Mouse (Mus musculus) retina, adult 2 months (tissue): ENCODE measurements around the gene Rsc1a1.

Experiments used
- DNase-seq: peaks from one replicate; pipeline ENCODE4 v3.0.0-alpha.2; 2012; ENCODE audit warnings: low read depth, low spot score

The Rsc1a1 gene

DNA sequence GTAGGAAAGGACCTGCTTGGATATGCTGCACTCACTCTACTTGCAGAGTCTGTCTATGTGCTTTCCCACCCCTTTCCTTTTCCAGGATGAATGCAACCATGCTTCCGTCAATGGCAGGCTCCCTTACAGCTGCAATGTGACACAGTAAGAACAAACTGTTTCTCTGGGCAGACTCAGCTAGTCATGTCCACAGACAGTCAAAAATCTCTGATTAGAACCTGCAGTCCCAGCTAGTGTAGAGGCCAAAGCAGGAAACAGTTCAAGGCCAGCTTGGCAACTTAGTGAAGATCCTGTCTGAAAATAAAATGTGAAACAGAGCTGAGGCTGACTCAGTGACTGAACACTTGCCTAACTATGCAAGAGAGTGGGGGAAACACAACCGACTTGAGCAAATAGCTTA, 19.2 kb upstream of the Rsc1a1 start:
- DNase-seq, result no peak

DNA sequence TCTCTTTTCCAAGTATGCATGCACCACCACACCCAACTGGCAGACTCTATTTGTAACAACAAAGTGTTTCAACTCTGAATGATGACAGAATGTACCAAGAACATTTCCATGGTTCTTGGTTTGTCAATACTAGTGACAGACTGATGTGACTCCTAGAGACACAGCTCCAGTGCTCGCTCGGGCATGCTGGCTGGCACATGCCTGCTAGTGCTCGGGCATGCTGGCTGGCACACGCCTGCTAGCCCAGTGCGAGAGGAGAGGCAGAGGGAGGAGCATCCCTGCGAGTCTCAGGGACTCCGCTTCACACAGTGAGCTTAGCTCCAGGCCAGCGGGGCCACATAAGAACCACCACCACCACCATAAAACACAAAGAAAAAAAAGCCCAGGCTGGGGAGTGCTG, 9.3 kb upstream of the Rsc1a1 start:
- no peak for DNase-seq

DNA sequence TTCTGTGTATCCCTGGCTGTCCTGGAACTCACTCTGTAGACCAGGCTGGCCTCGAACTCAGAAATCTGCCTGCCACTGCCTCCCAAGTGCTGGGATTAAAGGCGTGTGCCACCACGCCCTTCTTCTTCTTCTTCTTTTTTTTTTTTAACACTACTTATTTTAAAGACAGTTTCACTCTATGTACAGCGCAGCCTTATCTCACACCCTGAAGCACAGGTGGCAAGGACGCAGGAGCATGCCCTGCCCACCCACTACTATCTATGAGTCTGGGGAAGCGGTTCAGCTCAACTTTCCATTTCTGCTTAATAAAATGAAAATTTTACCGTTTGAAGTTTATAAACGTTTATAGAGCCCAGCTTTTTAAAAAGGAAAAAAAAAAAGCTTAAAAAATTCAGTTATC, 3.1 kb upstream of the Rsc1a1 start:
- DNase-seq, result no peak

DNA sequence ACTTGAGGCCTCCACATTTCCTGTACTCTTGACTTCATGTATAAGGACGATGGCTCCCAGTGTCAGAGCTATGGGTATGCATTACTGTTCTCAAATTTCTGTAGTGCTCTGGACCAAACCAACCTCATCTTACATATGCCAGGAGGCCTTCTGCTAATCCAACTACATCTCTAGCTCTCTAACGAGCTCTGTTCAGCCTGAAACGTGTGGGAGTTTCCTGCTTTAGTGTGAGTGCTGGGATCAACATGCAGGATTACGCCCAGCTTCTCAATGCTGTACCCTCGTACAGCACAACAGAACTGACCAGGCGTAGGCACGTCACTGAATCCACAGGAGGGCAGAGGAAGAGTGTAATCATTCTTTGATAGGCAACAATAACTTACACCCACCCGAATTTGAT, 1.1 kb upstream of the Rsc1a1 start:
- no peak for DNase-seq

DNA sequence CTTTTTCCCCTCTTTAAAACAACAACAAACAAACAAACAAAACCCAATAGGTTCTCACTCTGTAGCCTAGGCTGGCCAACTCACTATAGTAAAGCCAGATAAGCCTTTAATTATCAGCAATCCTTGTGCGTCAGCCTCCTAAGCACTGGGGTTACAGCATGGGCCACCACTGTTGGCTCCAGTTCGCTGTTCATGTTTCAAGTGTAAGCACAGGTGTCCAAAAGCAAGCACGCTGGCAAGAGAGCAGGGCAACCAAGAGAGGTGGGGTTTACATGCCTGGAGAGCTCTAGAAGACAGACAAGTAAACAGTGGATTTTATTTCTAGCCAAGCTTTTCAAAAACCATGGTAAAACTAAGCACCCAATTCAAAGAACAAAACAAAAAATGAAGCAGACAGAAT, 694 bp upstream of the Rsc1a1 start:
- DNase-seq, result no peak

DNA sequence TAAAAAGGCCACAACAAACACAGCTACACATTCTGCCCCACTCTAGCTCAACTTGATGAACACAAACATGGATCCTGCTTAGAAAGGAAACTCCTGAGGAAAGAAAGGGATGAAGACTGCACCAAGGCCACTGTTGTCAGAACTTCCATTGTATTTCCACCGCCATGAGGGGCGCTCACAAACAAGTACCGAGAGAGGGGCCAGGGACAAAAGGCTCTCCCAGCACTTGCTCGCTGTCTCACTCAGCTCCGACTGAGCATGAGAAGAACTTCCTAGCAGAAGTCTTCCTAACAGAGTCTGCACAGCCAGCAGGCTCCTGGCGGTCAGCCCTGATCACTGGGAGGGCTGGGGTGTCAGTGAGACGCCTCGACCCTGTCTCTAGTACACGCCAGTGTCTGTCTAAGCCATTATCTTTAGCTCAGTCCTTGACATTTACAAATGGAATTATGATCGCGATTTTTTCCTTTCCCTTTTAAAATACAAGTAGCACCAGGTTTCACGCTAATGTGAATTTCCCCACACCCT, 2.6 kb downstream of the Rsc1a1 start:
- no peak for DNase-seq

DNA sequence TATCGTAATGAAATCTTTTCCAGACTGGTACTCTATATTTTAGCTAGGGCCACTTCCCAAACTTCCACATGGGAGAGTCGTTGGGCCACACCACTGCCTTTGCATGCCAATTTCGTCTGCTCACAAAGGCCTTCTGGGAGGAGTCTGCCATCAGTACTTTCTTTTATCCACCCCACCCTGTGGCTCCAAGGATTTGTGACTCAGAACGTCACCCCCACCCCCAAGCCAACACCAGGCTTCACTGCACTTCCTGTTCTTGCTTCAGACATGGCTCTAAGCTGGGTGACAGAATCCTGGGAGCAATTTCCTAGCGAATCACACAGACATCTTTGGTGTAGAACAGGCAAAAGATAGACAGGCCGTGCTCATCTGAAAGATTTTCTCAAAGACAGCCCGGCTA, 3.6 kb downstream of the Rsc1a1 start:
- DNase-seq, result no peak

DNA sequence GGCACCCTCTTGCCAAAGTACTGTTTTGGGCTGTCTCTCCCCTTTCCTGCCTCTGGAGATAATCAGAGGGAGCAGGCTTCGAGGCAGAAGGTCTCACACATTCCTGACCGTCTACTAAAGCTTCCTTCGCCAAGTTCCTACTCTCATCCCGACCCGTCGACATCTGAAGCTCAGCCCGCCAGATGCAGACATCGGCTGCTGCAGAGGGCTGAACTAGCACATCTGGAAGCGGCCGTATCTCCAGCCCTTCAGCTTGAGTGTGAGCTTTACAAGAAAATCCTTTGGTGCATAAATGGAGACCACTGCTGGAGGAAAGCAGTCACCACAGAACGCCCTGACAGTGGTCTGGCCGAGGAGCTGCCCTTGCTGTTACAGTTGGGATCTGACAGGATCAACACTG, 4.5 kb downstream of the Rsc1a1 start:
- DNase-seq, result no peak

DNA sequence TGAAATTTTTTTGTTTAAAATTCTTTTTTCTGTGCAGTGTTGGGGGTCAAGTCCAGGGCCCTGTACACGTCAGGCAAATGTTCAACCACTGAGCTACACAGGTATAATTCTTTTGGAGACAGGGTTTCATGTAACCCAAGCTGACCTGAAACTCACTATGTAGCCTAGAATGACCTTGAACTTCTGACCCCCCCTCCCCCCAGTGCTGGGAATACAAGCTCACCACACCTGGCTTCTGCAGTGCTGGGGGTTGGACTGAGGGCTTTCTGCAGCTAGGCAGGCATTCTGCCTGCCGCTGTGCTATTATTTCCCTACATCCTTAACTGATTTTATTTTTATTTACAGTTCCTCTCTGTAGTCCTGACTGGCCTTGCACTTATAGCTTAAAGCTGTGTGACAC, 6.4 kb downstream of the Rsc1a1 start:
- no peak for DNase-seq

DNA sequence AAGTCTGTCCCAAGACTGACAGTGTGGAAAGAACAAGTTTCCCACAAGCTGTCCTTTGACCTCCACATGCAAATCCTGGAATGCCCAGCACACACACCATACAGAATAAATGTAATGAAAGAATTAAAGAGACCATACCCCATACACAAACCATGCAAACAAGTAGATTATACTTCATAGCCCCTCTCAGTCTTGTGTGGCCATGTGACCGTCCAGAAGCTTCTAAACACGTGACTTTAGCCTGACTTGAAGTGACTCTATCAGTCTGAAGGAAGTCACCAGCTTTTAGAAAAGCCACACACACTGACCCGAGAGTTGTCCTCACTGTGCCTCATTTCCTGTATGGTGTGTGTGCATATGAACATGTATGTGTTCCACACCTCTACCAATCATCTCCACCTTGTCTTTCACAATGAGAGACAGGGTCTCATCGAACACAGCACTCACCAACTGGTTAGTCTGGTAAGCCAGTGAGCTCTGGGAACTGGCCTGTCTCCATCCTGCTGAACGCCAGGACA, 8.9 kb downstream of the Rsc1a1 start:
- no peak for DNase-seq

DNA sequence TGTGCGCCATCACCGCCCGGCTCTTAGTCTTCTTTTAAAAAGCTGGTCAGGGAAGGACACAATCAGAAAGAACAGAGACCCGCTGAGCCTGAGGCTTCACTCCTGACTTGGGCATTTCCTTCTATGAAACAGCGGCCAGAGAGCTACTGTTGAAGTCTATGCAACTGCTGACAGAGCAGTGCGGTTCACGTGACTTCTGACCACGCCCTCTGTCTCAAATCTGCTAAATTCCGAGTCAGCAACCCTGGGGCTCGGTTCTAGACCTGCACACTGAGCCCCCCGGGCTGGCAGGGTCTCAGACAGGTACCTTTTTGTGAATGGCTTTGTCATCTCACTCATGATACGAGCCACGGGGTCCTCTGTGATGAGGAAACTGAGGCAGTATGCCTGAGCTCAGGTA, 13.1 kb downstream of the Rsc1a1 start:
- DNase-seq, result no peak

DNA sequence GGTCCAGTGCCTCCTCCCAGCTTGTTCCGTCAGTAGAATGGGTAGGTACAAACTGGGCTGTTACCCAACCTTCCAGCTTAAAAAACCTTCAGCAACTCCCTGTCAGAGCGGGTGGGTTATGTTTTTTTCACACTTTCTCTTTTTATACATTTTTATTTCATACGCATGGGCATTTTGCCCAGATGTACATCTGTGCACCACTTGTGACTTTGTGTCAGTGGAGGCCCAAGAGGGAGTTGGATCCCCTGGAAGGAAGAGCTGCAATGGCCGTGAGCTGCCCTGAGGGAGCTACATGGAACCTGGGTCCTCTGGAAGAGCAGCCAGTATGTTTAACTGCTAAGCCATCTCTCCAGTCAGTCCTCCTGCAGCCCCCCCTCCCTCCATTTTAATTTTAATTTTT, 14.0 kb downstream of the Rsc1a1 start:
- DNase-seq, result no peak

DNA sequence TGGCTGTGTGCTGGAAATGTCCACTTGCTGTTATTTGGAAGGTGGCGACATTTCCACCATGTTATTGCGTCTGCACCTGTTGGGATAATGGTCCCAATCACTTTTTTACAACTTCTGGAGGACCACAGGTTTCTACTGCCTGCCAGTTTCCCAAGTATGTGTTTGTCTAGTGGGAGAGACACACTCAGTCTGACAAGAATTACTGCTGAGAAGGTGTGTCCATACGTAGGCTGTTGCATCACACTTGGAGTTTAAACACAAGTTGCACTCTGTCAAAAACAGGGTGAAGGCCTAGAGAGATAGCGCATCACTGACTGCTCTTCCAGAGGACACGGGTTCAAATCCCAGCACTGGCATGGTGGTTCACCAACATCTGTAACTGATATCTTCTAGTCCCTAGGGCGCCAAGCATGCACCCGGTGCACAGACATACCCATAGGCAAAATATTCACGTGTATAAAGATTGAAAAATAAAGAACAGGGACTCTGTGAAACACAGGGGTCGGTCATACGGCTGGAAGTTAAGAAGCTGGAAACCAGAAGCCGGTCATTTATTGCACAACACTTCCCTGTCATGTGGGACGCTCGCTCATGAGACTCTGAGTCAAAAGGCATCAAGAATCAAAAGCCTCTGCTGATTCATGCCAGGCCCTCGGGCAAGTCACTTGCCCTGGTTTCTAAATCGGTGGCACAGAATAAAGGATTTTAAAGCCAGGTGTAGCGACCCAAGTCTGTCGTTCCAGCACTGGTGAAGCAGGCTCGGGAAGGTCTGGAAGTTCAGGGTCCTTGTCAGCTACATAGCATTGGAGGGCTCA, 15.3 kb downstream of the Rsc1a1 start:
- DNase-seq, result no peak

DNA sequence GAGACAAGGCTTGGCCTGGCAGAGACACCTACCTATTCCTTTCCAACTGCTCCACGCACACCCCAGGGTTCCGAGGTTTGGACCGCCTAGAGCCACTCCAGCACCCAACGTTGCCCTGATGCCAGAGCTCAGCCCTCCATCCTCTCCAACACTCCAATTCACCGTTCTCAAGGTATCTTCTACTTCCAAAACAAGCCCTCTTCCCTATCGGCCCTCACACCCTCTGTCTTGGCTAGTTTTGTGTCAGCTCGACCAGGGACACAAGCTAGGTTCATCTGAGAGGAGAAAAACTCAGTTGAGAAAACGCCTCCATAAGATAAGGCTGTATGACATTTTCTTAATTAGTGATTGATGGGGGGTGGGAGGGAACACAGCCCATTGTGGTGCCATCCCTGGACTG, 20.6 kb downstream of the Rsc1a1 start, which contains the start of gene Plekhm2:
Gene Plekhm2, minus strand, starts transcription at position 101 of the 400 bp plus-strand sequence.
- DNase-seq, result no peak

DNA sequence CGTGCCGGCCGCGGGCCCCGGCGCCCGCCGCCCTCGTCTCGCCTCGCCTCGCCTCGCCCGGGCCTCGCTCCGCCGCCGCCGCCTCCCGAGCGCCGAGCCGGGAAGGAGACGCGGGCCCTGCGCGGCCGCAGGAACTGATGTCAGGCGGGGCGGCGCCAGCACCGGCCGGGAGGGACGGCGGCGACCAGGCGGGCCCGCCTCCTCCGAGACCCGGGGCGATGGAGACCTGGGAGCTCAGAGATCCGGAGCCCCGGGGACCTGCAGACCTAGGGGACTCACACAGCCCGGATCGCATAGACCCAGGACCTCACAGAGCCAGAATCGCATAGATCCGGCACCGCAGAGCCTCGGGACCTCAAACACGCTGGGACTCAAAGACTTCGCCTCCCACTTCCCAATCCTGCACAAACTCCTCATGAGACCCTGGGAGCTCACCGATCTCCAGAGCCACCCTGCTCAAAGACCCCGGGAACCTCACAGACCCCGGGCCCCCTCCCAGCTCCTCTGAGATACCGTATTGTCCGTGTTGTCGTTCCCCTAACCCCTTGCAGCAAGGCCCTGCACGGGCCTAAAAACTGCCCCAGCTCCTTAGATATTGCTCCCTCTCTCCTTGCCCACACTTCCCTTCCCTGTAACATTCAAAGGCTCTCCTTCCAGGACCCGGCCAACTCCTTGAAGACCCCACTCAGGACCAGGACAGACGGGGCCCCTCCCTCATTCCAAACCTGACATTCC, 21.2 kb downstream of the Rsc1a1 start:
- DNase-seq, result no peak

DNA sequence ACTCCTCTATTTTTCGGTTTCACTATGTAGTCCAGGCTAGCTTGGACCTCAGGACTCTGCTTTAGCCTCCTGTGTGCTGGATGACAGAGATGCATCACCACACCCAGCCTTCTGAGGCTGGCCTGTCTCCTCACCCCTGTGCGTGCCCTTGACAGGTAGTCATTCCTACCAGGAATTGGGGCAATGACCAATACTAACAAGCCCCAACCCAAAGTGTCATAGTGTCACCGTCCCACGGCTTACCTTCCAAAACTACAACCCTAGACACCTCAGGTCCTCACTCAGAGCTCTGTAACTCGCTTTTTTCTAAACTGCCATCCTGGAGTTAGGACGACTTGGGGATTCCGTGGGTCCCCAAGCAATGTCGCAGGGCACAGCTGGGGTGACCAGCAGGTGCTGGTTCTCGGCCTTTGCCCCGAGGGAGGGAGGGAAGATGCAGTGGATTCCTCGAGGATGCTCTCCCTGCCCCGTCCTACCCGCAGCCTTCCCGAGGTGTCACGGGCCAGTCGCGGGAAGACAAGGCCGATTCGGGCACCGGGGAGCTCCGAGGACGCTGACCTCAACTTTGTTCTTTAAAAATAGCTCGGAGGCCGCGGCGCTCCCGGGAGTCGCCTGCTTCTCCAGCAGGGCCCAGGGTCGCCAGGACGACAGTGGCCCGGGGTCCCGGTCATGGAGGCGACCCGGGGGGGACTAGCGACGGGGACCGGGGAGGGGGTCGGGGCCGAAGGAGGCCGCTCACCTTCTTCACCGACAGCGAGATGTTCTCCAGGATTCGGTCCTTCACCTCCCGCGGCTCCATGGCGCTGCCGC, 22.1 kb downstream of the Rsc1a1 start:
- no peak for DNase-seq

DNA sequence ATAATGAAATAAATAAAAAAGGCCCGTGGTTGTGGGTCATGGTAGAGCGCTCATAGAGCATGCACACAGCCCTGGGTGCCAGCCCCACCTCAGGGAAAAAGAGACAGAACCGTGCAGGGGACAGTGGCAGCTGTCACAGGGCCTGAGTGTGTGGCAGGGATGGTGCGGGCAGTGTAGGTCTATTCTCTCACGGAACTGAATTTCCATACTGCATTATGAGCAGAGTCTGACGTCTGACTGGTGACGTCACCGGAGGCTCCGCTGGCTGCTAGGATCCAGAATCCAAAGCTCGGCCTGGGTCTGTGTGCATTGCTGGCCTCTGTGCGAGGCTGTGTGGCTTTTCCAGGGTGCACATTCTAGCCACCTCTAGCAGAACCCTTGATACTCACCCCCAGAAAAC, 24.5 kb downstream of the Rsc1a1 start:
- DNase-seq, result no peak

DNA sequence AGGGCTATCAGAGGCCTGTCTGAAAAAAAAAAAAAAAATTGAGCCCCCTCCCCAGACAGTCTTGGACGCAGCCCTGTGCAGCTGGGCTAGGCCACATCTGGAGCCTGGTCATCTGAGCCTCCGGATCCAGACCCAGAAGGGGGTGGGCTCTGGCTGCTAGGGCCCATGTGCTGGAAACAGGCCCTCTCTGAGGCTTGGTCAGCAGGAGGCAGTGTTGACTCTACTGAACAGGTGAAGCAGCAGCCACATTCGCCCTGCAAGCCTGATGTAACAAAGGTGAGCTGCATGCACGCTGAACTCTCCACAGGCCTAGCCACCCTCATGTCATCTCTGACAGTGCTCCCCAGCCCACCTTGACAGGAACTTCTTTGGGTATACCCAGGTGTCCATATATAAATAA, 25.7 kb downstream of the Rsc1a1 start:
- DNase-seq, result no peak

DNA sequence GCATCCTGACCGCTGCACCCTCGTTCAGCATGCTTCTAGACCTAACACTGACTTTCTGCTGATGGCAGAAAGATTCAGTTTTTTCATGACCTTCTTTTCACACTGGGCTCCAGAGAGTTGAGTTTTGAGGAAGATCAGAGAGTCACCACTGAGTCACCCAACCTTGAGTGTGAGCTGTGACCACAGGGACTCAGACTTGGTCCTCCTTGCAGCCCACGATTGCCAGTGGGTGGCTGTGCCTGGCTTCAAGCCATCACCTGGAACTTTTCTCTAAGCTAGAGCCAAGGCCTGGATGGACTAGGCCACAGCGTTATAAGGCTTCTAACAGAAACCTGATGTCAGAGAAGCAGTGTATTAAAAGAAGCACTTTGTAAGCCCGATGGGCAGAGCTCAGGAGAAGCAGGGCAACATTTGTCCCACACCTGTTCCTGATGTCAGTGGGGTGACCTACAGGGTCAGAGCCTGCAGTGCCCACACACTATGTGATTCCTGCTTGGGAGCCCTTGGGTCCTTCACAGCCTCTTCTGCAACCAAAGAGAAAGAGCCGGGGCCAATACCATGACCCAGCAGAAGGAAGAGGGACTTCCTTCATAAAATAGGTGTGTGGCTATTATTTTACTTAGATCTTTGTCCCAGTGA, 26.4 kb downstream of the Rsc1a1 start:
- DNase-seq, result no peak

DNA sequence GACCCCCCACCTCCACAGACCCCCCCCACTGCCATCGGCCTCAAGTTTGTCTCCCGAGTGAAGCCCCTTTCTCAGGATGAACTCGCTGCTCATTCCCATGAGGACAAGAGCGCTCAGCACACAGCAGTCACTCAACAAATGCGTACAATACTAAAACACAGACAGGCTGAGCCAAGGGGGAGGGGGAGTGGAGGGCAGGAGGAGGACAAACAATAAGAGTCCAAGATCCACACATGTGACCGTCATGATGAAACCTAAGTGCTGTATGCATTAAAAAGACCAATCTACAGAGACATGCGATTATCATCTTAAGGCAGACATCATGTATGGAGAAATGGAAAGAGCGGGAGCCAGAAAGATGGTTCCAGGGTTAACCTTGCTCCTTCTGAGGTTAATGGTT, 28.5 kb downstream of the Rsc1a1 start:
- DNase-seq, result no peak

DNA sequence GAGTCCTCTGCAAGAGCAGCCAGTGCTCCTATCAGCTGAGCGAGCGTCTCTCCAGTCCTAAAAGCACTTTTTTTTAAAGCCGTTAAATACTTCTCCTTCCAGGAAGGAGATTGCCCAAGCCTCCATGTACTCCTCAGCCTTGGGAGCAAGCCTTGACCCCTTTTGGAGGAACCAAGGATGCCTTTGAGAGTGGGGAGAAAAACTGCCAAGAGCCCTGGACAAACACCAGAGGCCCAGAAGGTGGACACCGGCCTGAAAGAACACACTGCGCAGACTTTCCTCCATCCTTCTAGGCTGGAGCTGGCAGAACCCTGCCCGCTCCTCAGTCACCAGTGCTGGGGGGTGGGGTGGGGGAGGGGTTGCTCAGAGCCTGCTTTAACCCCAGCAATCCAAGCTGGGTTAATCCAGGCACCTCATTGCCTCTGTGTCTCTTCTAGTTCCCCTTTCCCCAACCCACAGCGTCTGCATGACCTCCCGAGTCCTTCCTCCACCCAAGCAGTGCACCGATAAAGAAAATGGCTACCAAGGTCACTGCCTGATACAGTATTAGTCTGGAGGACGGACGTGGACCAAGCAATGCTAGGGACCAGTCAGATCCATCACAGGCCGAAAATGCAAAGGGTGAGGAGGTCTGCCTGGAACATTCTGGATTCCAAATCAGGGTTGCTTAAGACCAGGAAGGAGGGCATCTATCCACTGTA, 29.3 kb downstream of the Rsc1a1 start:
- DNase-seq, result no peak
